Mouse (Mus musculus) ES-Bruce4 (cell line): ENCODE data around the gene Pde4d. TPM values are rescaled to one million over a fixed set of nuclear protein-coding genes. Genes with fewer than 3 reads are reported as not detected.

Experiments
- H3K27ac ChIP-seq: 2 replicates; pipeline ENCODE4 v1.5.1; 2012; ENCODE audit warnings: low read length, inconsistent platforms; ENCODE audit not compliant: insufficient read depth
- H3K27me3 ChIP-seq: 2 replicates; pipeline ENCODE4 v1.6.1; 2012; ENCODE audit warnings: mild to moderate bottlenecking, low read length, inconsistent platforms; ENCODE audit not compliant: control insufficient read depth, poor library complexity, insufficient read depth, severe bottlenecking
- H3K36me3 ChIP-seq: 2 replicates; pipeline ENCODE4 v1.6.1; 2012; ENCODE audit warnings: inconsistent platforms, mild to moderate bottlenecking, low read length, moderate library complexity; ENCODE audit not compliant: control insufficient read depth, poor library complexity, insufficient read depth, severe bottlenecking
- H3K4me1 ChIP-seq: one replicate; pipeline ENCODE4 v1.8.1; 2011; ENCODE audit warnings: low read length; ENCODE audit not compliant: control insufficient read depth, insufficient read depth
- H3K4me3 ChIP-seq: 2 replicates; pipeline ENCODE4 v1.5.1; 2011; ENCODE audit warnings: low read depth, mild to moderate bottlenecking, low read length
- H3K9ac ChIP-seq: 2 replicates; pipeline ENCODE4 v1.6.1; 2012; ENCODE audit warnings: low read depth, mild to moderate bottlenecking, inconsistent platforms; ENCODE audit not compliant: poor library complexity, severe bottlenecking
- H3K9me3 ChIP-seq: replicated peaks from 2 replicates; pipeline ENCODE4 v1.6.1; 2012; ENCODE audit warnings: mild to moderate bottlenecking, low read length, inconsistent platforms; ENCODE audit not compliant: control insufficient read depth, poor library complexity, insufficient read depth, severe bottlenecking
- CTCF ChIP-seq: IDR thresholded peaks from one replicate; pipeline ENCODE4 v1.8.1; 2011; ENCODE audit warnings: low read depth, low read length
- EP300 ChIP-seq: IDR thresholded peaks from 2 replicates; pipeline ENCODE4 v1.6.1; 2011; ENCODE audit warnings: low read depth, low read length; ENCODE audit not compliant: insufficient read depth
- POLR2A ChIP-seq: IDR thresholded peaks from one replicate; pipeline ENCODE4 v1.8.1; 2011; ENCODE audit warnings: low read length; ENCODE audit not compliant: insufficient read depth
- polyA plus RNA-seq: library from polyadenylated mRNA; stranded (reverse); fragments of >200 nt; gene quantifications from 2 replicates; pipeline ENCODE4 v1.2.4, GENCODE M21; 2011; ENCODE audit warnings: low read depth; ENCODE audit not compliant: missing spikeins, insufficient read depth, insufficient read length

The Pde4d gene
- polyA plus RNA-seq, 1 experiment = 5.0 TPM

DNA sequence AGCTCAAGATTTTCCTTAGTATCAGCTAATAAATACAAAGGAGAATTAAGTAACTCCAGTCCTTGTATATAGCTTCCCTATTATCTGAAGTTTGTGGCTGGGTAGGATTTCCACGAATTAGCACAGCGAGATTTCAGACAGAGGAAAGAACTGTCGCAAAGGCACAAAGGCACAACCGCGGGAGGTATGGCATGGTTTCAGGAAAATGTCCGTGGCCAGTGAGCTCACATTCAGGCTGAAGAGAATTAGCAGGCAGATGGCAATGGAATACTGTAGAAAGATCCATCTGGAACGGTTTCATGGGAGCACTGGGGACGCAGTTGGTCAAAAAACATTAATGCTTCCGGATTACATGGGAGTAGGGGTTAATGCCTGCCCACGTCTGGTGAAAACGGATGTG is 898.0 kb downstream of the Pde4d start:
- TF ChIP-seq POLR2A (no peak), CTCF (no peak), EP300 (no peak)
- peaks cover 2% of the 10 kb centered on the region for H3K4me1 ChIP-seq
- no peaks in the 10 kb centered on the region for H3K9me3 ChIP-seq
- H3K27me3 ChIP-seq = no peaks in the 10 kb centered on the region
- H3K36me3 ChIP-seq = no peaks in the 10 kb centered on the region
- no peak overlapping the region for H3K4me3 ChIP-seq
- no peak overlapping the region for H3K9ac ChIP-seq
- no peak overlapping the region for H3K27ac ChIP-seq

DNA sequence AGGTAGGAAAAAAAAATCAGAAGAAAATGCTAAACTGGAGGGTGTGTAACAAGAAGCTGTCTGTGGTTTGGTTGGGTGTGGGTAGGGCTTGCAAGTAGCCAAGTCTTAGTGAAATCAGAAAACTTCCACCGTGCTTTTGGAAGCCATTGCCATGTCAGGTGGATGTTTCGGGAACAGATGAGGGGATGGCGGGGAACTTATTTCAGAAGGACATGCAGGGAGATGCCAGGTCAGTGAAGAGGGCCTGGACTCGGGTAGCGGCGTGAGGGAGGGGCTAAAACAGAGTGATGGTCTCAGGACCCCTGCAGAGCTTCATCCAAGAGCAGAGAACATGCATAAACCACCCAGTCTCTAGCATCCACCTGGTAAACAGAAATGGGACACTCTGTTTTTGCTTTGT is 898.6 kb downstream of the Pde4d start:
- Histone ChIP-seq H3K36me3 (no peaks in the 10 kb centered on the region), H3K27me3 (no peaks in the 10 kb centered on the region), H3K4me1 (peaks cover 2% of the 10 kb centered on the region), H3K27ac (no peak overlapping the region), H3K4me3 (no peak overlapping the region), H3K9ac (no peak overlapping the region), H3K9me3 (no peaks in the 10 kb centered on the region)
- TF ChIP-seq CTCF (no peak), EP300 (no peak), POLR2A (no peak)

DNA sequence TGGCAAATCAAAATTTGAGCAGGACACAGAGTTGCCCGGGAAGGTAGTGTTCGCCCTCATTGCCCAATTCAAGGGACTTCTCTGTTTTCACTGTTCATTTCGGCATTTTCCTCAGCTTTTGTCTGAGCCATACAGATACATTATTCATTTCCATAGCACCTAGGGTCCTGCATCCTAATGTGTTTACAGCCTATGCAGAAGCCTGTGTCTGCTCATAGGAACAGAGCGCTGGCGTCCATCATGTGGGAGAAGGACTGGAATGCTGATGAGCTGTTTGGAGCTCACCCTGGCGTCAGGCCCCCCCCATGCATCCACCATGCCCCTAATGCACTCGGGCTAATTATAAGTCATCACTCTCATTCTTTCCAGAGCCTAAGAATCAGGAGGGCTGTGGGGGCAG is 900.4 kb downstream of the Pde4d start:
- TF ChIP-seq POLR2A (no peak), EP300 (no peak), CTCF (no peak)
- no peak overlapping the region for H3K9ac ChIP-seq
- peaks cover 2% of the 10 kb centered on the region for H3K4me1 ChIP-seq
- no peak overlapping the region for H3K4me3 ChIP-seq
- H3K27me3 ChIP-seq = no peaks in the 10 kb centered on the region
- no peak overlapping the region for H3K27ac ChIP-seq
- no peaks in the 10 kb centered on the region for H3K36me3 ChIP-seq
- no peaks in the 10 kb centered on the region for H3K9me3 ChIP-seq

DNA sequence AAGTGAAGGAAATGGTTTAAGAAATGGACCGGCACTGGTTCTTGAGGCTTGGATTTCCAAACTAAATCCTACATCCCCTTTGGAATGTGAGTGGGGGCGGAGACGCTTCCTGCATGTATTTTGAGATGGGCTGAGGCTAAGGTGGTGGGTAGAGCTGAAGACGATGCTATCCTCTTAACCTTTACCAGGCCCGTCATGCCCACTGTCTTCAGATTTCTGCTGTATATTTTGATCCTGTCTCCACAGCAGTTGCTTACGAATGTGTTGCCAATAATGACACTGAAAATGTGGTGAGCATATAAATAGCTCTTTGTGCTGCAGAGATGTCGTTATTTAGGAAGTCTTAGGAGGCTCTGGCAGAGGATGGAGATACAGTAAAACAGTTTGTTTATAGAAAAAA is 904.3 kb downstream of the Pde4d start:
- H3K4me1 ChIP-seq = peaks cover under 1% of the 10 kb centered on the region
- no peaks in the 10 kb centered on the region for H3K27me3 ChIP-seq
- H3K36me3 ChIP-seq = no peaks in the 10 kb centered on the region
- H3K4me3 ChIP-seq = no peak overlapping the region
- H3K9ac ChIP-seq = no peak overlapping the region
- TF ChIP-seq EP300 (no peak), POLR2A (no peak), CTCF (no peak)
- H3K9me3 ChIP-seq = no peaks in the 10 kb centered on the region
- H3K27ac ChIP-seq = no peak overlapping the region

DNA sequence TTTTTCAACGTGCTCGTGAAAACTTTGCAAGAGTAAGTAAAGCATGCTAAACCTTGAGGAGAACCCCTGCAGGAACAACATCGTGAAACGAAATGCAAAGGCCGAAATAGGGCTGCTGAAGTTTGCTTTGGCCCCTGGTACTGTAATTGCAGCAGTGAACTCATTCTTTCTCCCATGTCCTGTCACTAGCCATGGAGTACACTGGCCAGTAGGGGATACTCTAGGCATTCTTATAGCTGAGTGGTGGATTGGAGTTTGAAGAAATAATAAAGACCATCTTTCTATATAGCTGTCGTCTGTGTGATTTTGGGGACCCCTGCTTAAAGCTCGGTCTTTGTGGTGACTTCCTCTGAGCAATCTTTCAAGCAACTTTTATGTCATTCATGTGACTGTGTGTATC is 906.5 kb downstream of the Pde4d start:
- H3K27ac ChIP-seq = no peak overlapping the region
- TF ChIP-seq CTCF (no peak), EP300 (no peak), POLR2A (no peak)
- H3K36me3 ChIP-seq = no peaks in the 10 kb centered on the region
- H3K9me3 ChIP-seq = no peaks in the 10 kb centered on the region
- H3K9ac ChIP-seq = no peak overlapping the region
- no peaks in the 10 kb centered on the region for H3K4me1 ChIP-seq
- no peak overlapping the region for H3K4me3 ChIP-seq
- no peaks in the 10 kb centered on the region for H3K27me3 ChIP-seq

GRCm38 (mm10) chr13:109359994-109360393 is 910.2 kb downstream of the Pde4d start:
- no peak for TF ChIP-seq EP300
- no peak for TF ChIP-seq CTCF
- TF ChIP-seq POLR2A = no peak
- Histone ChIP-seq H3K4me3 (no peak overlapping the region), H3K9ac (no peak overlapping the region), H3K36me3 (no peaks in the 10 kb centered on the region), H3K27ac (no peak overlapping the region), H3K4me1 (no peaks in the 10 kb centered on the region), H3K9me3 (no peaks in the 10 kb centered on the region), H3K27me3 (no peaks in the 10 kb centered on the region)
